Mouse (Mus musculus) heart, embryonic 14.5 days (tissue): ENCODE data around the gene Usp6nl. TPM values are rescaled to one million over a fixed set of nuclear protein-coding genes. Genes with fewer than 3 reads are reported as not detected.

ENCODE experiments used
- ATAC-seq: fragments of 200-750 bp; cut with Nextera tagmentation; 2 replicates; pipeline ENCODE4 v1.8.0; 2017; ENCODE audit warnings: low read depth, moderate TSS enrichment; ENCODE audit not compliant: insufficient number of reproducible peaks, insufficient read depth, low FRiP score
- H3K27ac ChIP-seq, 2 experiments: fragments of 200-500 bp in 1 of 2; fragments of 300-500 bp in 1 of 2; sonication (generic) in 1 of 2; replicated peaks in 1 of 2; 2 replicates each; pipeline ENCODE4 v1.5.1; 2012 to 2014; ENCODE audit warnings: low read depth in 2 of 2, low read length in 2 of 2, control low read depth in 1 of 2, mild to moderate bottlenecking in 1 of 2, mixed read lengths in 1 of 2; ENCODE audit not compliant: control insufficient read depth in 1 of 2, insufficient read depth in 1 of 2
- H3K27me3 ChIP-seq: fragments of 300-500 bp; sonication (generic); 2 replicates; pipeline ENCODE4 v1.6.1; 2014; ENCODE audit warnings: mild to moderate bottlenecking, low read length, control low read depth; ENCODE audit not compliant: control insufficient read depth, insufficient read depth
- H3K36me3 ChIP-seq: fragments of 300-500 bp; sonication (generic); 2 replicates; pipeline ENCODE4 v1.6.1; 2014; ENCODE audit warnings: mild to moderate bottlenecking, control low read depth, low read length, mixed read lengths; ENCODE audit not compliant: control insufficient read depth, insufficient read depth
- H3K4me1 ChIP-seq, 2 experiments: fragments of 200-500 bp in 1 of 2; fragments of 300-500 bp in 1 of 2; sonication (generic) in 1 of 2; 2 replicates each; pipeline ENCODE4 v1.6.1; 2012 to 2014; ENCODE audit warnings: low read length in 2 of 2, control low read depth in 1 of 2, mixed read lengths in 1 of 2; ENCODE audit not compliant: control insufficient read depth in 2 of 2, insufficient read depth in 2 of 2
- H3K4me2 ChIP-seq: fragments of 300-500 bp; sonication (generic); 2 replicates; pipeline ENCODE4 v1.6.1; 2014; ENCODE audit warnings: mild to moderate bottlenecking, low read length
- H3K4me3 ChIP-seq, 2 experiments: fragments of 200-500 bp in 1 of 2; fragments of 300-500 bp in 1 of 2; sonication (generic) in 1 of 2; 2 replicates each; pipeline ENCODE4 v1.5.1; 2012 to 2014; ENCODE audit warnings: low read length in 2 of 2, mild to moderate bottlenecking in 2 of 2, control low read depth in 1 of 2, low read depth in 1 of 2, moderate library complexity in 1 of 2; ENCODE audit not compliant: control insufficient read depth in 1 of 2, insufficient read depth in 1 of 2
- H3K9ac ChIP-seq: fragments of 300-500 bp; sonication (generic); 2 replicates; pipeline ENCODE4 v1.6.1; 2014; ENCODE audit warnings: mild to moderate bottlenecking, low read length
- H3K9me3 ChIP-seq: fragments of 300-500 bp; sonication (generic); 2 replicates; pipeline ENCODE4 v1.6.1; 2016; ENCODE audit warnings: low read length, control low read depth; ENCODE audit not compliant: control insufficient read depth
- WGBS: fragments of 180-500 bp; shearing (Covaris S2); extraction: QIAGEN DNeasy Blood & Tissue Kit; methylation state at CpG from one replicate; pipeline ENCODE4 v1.1.7; 2014; 5-methylcytosine and 5-hydroxymethylcytosine counted together
- polyA plus RNA-seq: library from polyadenylated mRNA; unstranded; fragments of >200 nt; fragmentation: Nextera tagmentation; extraction: Ambion mirVana; gene quantifications from 2 replicates; pipeline ENCODE4 v1.2.1, GENCODE M21; 2014

Gene Usp6nl
- 6.7 and 7.5 TPM in 2 replicates for polyA plus RNA-seq

GRCm38 (mm10) chr2:6322376-6322901 lies at the start of gene Usp6nl:
TSS of gene Usp6nl (plus strand) at chr2:6322667.
- WGBS: 0% methylated on average over 48 of the region's 75 CpGs
- Histone ChIP-seq H3K4me2 (peak within 1 kb of the TSS; percentile 80), H3K27me3 (no peaks in the 10 kb centered on the region), H3K9me3 (no peaks in the 10 kb centered on the region), H3K4me3 (peak within 1 kb of the TSS; percentile 88 to 97), H3K27ac (peak within 1 kb of the TSS; percentile 96 to 97), H3K4me1 (peaks cover 4 to 19% of the 10 kb centered on the region in 2 experiments; a peak in 3 of 4 replicates), H3K36me3 (no peaks in the 10 kb centered on the region), H3K9ac (peak within 1 kb of the TSS; percentile 97)
- ATAC-seq: peak; percentile 92

GRCm38 (mm10) chr2:6273392-6273845 lies 49.0 kb upstream of the Usp6nl start:
- no peaks in the 10 kb centered on the region for H3K9me3 ChIP-seq
- H3K36me3 ChIP-seq: no peaks in the 10 kb centered on the region
- WGBS: 55% methylated on average over 10 of the region's 10 CpGs
- ATAC-seq: no peak
- H3K27ac ChIP-seq: peak overlapping the region; percentile 48 to 54
- H3K27me3 ChIP-seq: no peaks in the 10 kb centered on the region
- no peak overlapping the region for H3K9ac ChIP-seq
- H3K4me2 ChIP-seq: 0 out of 2 replicates have a peak overlapping the region, but pooled peaks have one; percentile 16
- peaks cover 11 to 16% of the 10 kb centered on the region in 2 experiments; a peak in 3 of 4 replicates for H3K4me1 ChIP-seq
- no peak overlapping the region for H3K4me3 ChIP-seq

GRCm38 (mm10) chr2:6278813-6279530 lies 43.5 kb upstream of the Usp6nl start:
- no peak overlapping the region for H3K4me3 ChIP-seq
- ATAC-seq: no peak
- no peak overlapping the region for H3K4me2 ChIP-seq
- 77% methylated on average over 10 of the region's 10 CpGs for WGBS
- no peaks in the 10 kb centered on the region for H3K27me3 ChIP-seq
- 0 out of 4 replicates have a peak overlapping the region, but pooled peaks have one; percentile 8 to 12 for H3K27ac ChIP-seq
- H3K4me1 ChIP-seq: peaks cover 2 to 7% of the 10 kb centered on the region in 2 experiments; a peak in 2 of 4 replicates
- H3K9ac ChIP-seq: no peak overlapping the region
- H3K36me3 ChIP-seq: no peaks in the 10 kb centered on the region
- H3K9me3 ChIP-seq: no peaks in the 10 kb centered on the region

GRCm38 (mm10) chr2:6279614-6280301 lies 42.7 kb upstream of the Usp6nl start:
- H3K4me3 ChIP-seq: no peak overlapping the region
- no peaks in the 10 kb centered on the region for H3K36me3 ChIP-seq
- no peak overlapping the region for H3K4me2 ChIP-seq
- H3K9me3 ChIP-seq: no peaks in the 10 kb centered on the region
- H3K4me1 ChIP-seq: peaks cover 0 to 5% of the 10 kb centered on the region in 2 experiments; a peak in 1 of 4 replicates
- no peak overlapping the region for H3K27ac ChIP-seq
- H3K9ac ChIP-seq: no peak overlapping the region
- H3K27me3 ChIP-seq: no peaks in the 10 kb centered on the region
- no peak for ATAC-seq
- 73% methylated on average over 10 of the region's 10 CpGs for WGBS

- no peak overlapping the region for H3K9ac ChIP-seq
- H3K4me2 ChIP-seq: no peak overlapping the region
- no peak for ATAC-seq
- peaks cover 0 to 5% of the 10 kb centered on the region in 2 experiments; a peak in 1 of 4 replicates for H3K4me1 ChIP-seq
- 90% methylated on average over 2 of the region's 2 CpGs for WGBS
- H3K27me3 ChIP-seq: no peaks in the 10 kb centered on the region
- no peak overlapping the region for H3K27ac ChIP-seq
- H3K4me3 ChIP-seq: no peak overlapping the region
- peaks cover 4% of the 10 kb centered on the region; the same call in 1 of the 2 replicates for H3K9me3 ChIP-seq
- H3K36me3 ChIP-seq: no peaks in the 10 kb centered on the region
Observed at GRCm38 (mm10) chr2:6283569-6283968, 38.9 kb upstream of the Usp6nl start.

GRCm38 (mm10) chr2:6284784-6285183 lies 37.7 kb upstream of the Usp6nl start:
- no peaks in the 10 kb centered on the region for H3K36me3 ChIP-seq
- no peak for ATAC-seq
- H3K27me3 ChIP-seq: no peaks in the 10 kb centered on the region
- H3K4me1 ChIP-seq: no peaks in the 10 kb centered on the region
- H3K27ac ChIP-seq: no peak overlapping the region
- no peak overlapping the region for H3K4me3 ChIP-seq
- no peak overlapping the region for H3K4me2 ChIP-seq
- H3K9ac ChIP-seq: no peak overlapping the region
- peaks cover 4% of the 10 kb centered on the region; the same call in 1 of the 2 replicates for H3K9me3 ChIP-seq
- 40% methylated on average over 3 of the region's 3 CpGs for WGBS

- Histone ChIP-seq H3K9ac (no peak overlapping the region), H3K4me3 (no peak overlapping the region), H3K9me3 (peaks cover 4% of the 10 kb centered on the region; the same call in 1 of the 2 replicates), H3K4me2 (no peak overlapping the region), H3K27ac (no peak overlapping the region), H3K4me1 (no peaks in the 10 kb centered on the region), H3K27me3 (no peaks in the 10 kb centered on the region), H3K36me3 (no peaks in the 10 kb centered on the region)
- whole genome bisulfite sequencing: 23% methylated on average over 1 of the region's 1 CpGs
- ATAC-seq: no peak
Observed at GRCm38 (mm10) chr2:6285794-6286193, 36.7 kb upstream of the Usp6nl start.
